Mouse (Mus musculus): ENCODE data around the gene Mapk8. TPM values are rescaled to one million over a fixed set of nuclear protein-coding genes. Genes with fewer than 3 reads are reported as not detected.

The Mapk8 gene
- polyA plus RNA-seq, 1 experiment from 2014 or later = 36.0 TPM

DNA sequence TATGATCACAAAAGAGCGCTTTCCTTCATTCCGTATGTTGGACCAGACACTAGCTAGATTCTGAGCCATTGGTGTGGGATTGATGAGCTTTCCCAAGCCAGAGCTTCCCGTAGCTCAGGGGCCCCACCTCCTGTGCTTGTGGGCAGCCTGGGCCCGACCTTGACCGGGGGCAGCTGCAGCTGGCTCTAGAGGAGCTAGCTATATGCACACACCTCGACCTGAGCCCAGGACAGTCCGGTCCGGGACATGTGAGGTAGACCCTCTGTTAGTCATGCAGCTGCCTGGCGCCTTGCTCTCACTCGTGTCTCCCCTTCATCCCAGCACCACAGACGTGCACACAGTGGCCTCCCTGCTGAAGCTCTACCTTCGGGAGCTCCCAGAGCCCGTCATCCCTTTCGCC lies 84.8 kb downstream of the Mapk8 start:
- Histone ChIP-seq H3K27me3 (ENCODE audit: control insufficient read depth, insufficient read depth, low read length) (no peaks in the 10 kb centered on the region), H3K4me3 (ENCODE audit: low read depth, low read length) (no peak overlapping the region), H3K27ac (ENCODE audit: low read depth, low read length) (no peak overlapping the region), H3K4me1 (replicated peaks; ENCODE audit: control insufficient read depth, insufficient read depth, low read length) (peaks cover 3% of the 10 kb centered on the region; the same call in 1 of the 2 replicates), H3K9ac (ENCODE audit: low read depth, low read length) (no peak overlapping the region), H3K9me3 (ENCODE audit: control insufficient read depth, low read length) (no peaks in the 10 kb centered on the region), H3K4me2 (replicated peaks; ENCODE audit: low read depth, low read length) (no peak overlapping the region), H3K36me3 (ENCODE audit: control insufficient read depth, insufficient read depth, low read length) (no peaks in the 10 kb centered on the region)
- ATAC-seq (ENCODE audit: low FRiP score) (no peak), DNase-seq (ENCODE audit: low spot score) (no peak)
- WGBS = 65% methylated on average over 14 of the region's 14 CpGs

DNA sequence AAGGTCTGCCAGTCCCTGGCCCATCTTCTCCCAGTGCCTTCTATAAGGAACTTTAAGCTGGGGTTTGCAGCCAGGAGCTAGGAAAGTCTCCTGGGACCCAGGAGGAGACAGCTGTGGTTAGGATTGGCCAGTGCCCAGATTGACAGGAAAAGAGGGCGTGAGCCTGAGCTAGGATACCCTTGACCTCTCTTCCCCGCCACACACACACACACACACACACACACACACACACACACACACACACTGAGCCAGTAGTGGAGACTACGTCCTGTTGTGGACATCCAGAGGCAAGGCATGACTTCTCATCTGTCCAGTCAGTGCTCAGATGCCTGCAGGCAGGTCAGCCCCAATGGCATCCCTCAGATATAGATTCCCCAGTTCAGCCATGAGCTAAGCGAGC lies 85.4 kb downstream of the Mapk8 start:
- DNase-seq (ENCODE audit: low spot score) (no peak), ATAC-seq (ENCODE audit: low FRiP score) (no peak)
- Histone ChIP-seq H3K27me3 (ENCODE audit: control insufficient read depth, insufficient read depth, low read length) (no peaks in the 10 kb centered on the region), H3K36me3 (ENCODE audit: control insufficient read depth, insufficient read depth, low read length) (no peaks in the 10 kb centered on the region), H3K4me1 (replicated peaks; ENCODE audit: control insufficient read depth, insufficient read depth, low read length) (peaks cover 3% of the 10 kb centered on the region; the same call in 1 of the 2 replicates), H3K27ac (ENCODE audit: low read depth, low read length) (no peak overlapping the region), H3K4me2 (replicated peaks; ENCODE audit: low read depth, low read length) (no peak overlapping the region), H3K4me3 (ENCODE audit: low read depth, low read length) (no peak overlapping the region), H3K9me3 (ENCODE audit: control insufficient read depth, low read length) (no peaks in the 10 kb centered on the region), H3K9ac (ENCODE audit: low read depth, low read length) (no peak overlapping the region)
- WGBS = 58% methylated on average over 4 of the region's 4 CpGs

GRCm38 (mm10) chr14:33358891-33359290 lies 88.1 kb downstream of the Mapk8 start:
- Histone ChIP-seq H3K4me1 (replicated peaks; ENCODE audit: control insufficient read depth, insufficient read depth, low read length) (peaks cover 3% of the 10 kb centered on the region; the same call in 1 of the 2 replicates), H3K27ac (ENCODE audit: low read depth, low read length) (no peak overlapping the region), H3K27me3 (ENCODE audit: control insufficient read depth, insufficient read depth, low read length) (no peaks in the 10 kb centered on the region), H3K9ac (ENCODE audit: low read depth, low read length) (no peak overlapping the region), H3K36me3 (ENCODE audit: control insufficient read depth, insufficient read depth, low read length) (no peaks in the 10 kb centered on the region), H3K4me3 (ENCODE audit: low read depth, low read length) (no peak overlapping the region), H3K9me3 (ENCODE audit: control insufficient read depth, low read length) (no peaks in the 10 kb centered on the region), H3K4me2 (replicated peaks; ENCODE audit: low read depth, low read length) (no peak overlapping the region)
- DNase-seq (ENCODE audit: low spot score) (no peak), ATAC-seq (ENCODE audit: low FRiP score) (no peak)
- 92% methylated on average over 8 of the region's 8 CpGs for WGBS

- Histone ChIP-seq H3K9me3 (ENCODE audit: control insufficient read depth, low read length) (no peaks in the 10 kb centered on the region), H3K4me2 (replicated peaks; ENCODE audit: low read depth, low read length) (no peak overlapping the region), H3K4me3 (ENCODE audit: low read depth, low read length) (no peak overlapping the region), H3K9ac (ENCODE audit: low read depth, low read length) (no peak overlapping the region), H3K4me1 (replicated peaks; ENCODE audit: control insufficient read depth, insufficient read depth, low read length) (peaks cover 3% of the 10 kb centered on the region; the same call in 1 of the 2 replicates), H3K27ac (ENCODE audit: low read depth, low read length) (no peak overlapping the region), H3K36me3 (ENCODE audit: control insufficient read depth, insufficient read depth, low read length) (no peaks in the 10 kb centered on the region), H3K27me3 (ENCODE audit: control insufficient read depth, insufficient read depth, low read length) (no peaks in the 10 kb centered on the region; the same call in 1 of the 2 replicates)
- no peak for DNase-seq (ENCODE audit: low spot score)
- 79% methylated on average over 12 of the region's 12 CpGs for WGBS
- ATAC-seq (ENCODE audit: low FRiP score) = no peak
Measured at GRCm38 (mm10) chr14:33357600-33358368, 89.2 kb downstream of the Mapk8 start.

DNA sequence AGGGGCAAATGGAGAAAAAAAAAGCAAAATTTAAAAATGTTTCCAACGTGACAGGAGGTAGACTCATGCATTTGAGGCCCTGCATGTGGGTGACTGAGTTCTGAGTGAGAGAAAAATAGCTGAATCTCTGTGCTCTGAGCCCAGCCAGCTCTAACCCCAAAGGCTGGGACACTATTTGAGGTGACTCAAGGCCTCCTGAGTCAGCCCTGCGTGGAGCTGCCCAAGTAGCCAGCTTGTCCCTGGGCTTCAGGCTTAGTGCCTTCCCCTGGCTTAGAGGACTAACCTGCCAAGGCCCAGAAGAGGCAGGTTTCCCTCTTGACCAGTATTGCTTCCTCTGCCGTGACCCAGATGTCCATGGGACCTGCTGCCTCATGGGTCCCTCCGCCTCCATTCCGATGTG lies 91.7 kb downstream of the Mapk8 start:
- Histone ChIP-seq H3K4me1 (replicated peaks; ENCODE audit: control insufficient read depth, insufficient read depth, low read length) (peaks cover 5% of the 10 kb centered on the region; the same call in 1 of the 2 replicates), H3K4me3 (ENCODE audit: low read depth, low read length) (no peak overlapping the region), H3K9me3 (ENCODE audit: control insufficient read depth, low read length) (no peaks in the 10 kb centered on the region), H3K9ac (ENCODE audit: low read depth, low read length) (no peak overlapping the region), H3K27me3 (ENCODE audit: control insufficient read depth, insufficient read depth, low read length) (peaks cover 22% of the 10 kb centered on the region), H3K36me3 (ENCODE audit: control insufficient read depth, insufficient read depth, low read length) (no peaks in the 10 kb centered on the region), H3K4me2 (replicated peaks; ENCODE audit: low read depth, low read length) (no peak overlapping the region), H3K27ac (ENCODE audit: low read depth, low read length) (no peak overlapping the region)
- WGBS = 78% methylated on average over 5 of the region's 5 CpGs
- no peak for DNase-seq (ENCODE audit: low spot score)
- no peak for ATAC-seq (ENCODE audit: low FRiP score)

- H3K9me3 ChIP-seq (ENCODE audit: control insufficient read depth, low read length) = no peaks in the 10 kb centered on the region
- peaks cover 5% of the 10 kb centered on the region; the same call in 1 of the 2 replicates for H3K4me1 ChIP-seq (replicated peaks; ENCODE audit: control insufficient read depth, insufficient read depth, low read length)
- peaks cover 29% of the 10 kb centered on the region for H3K27me3 ChIP-seq (ENCODE audit: control insufficient read depth, insufficient read depth, low read length)
- 88% methylated on average over 6 of the region's 6 CpGs for WGBS
- H3K4me2 ChIP-seq (replicated peaks; ENCODE audit: low read depth, low read length) = no peak overlapping the region
- ATAC-seq (ENCODE audit: low FRiP score) (no peak), DNase-seq (ENCODE audit: low spot score) (no peak)
- H3K9ac ChIP-seq (ENCODE audit: low read depth, low read length) = no peak overlapping the region
- H3K4me3 ChIP-seq (ENCODE audit: low read depth, low read length) = no peak overlapping the region
- no peak overlapping the region for H3K27ac ChIP-seq (ENCODE audit: low read depth, low read length)
- H3K36me3 ChIP-seq (ENCODE audit: control insufficient read depth, insufficient read depth, low read length) = no peaks in the 10 kb centered on the region
Measured at GRCm38 (mm10) chr14:33352890-33353289, 94.1 kb downstream of the Mapk8 start.

- H3K27me3 ChIP-seq (ENCODE audit: control insufficient read depth, insufficient read depth, low read length) = peaks cover 29% of the 10 kb centered on the region
- DNase-seq (ENCODE audit: low spot score) = no peak
- 73% methylated on average over 6 of the region's 6 CpGs for WGBS
- no peak overlapping the region for H3K27ac ChIP-seq (ENCODE audit: low read depth, low read length)
- no peak overlapping the region for H3K4me2 ChIP-seq (replicated peaks; ENCODE audit: low read depth, low read length)
- peaks cover 5% of the 10 kb centered on the region; the same call in 1 of the 2 replicates for H3K4me1 ChIP-seq (replicated peaks; ENCODE audit: control insufficient read depth, insufficient read depth, low read length)
- no peak overlapping the region for H3K4me3 ChIP-seq (ENCODE audit: low read depth, low read length)
- no peaks in the 10 kb centered on the region for H3K36me3 ChIP-seq (ENCODE audit: control insufficient read depth, insufficient read depth, low read length)
- no peaks in the 10 kb centered on the region for H3K9me3 ChIP-seq (ENCODE audit: control insufficient read depth, low read length)
- ATAC-seq (ENCODE audit: low FRiP score) = no peak
- no peak overlapping the region for H3K9ac ChIP-seq (ENCODE audit: low read depth, low read length)
Measured at GRCm38 (mm10) chr14:33351984-33352722, 94.8 kb downstream of the Mapk8 start.

- peak; percentile 47 for DNase-seq (ENCODE audit: low spot score)
- Histone ChIP-seq H3K4me2 (replicated peaks; ENCODE audit: low read depth, low read length) (peak overlapping the region; percentile 81), H3K4me1 (replicated peaks; ENCODE audit: control insufficient read depth, insufficient read depth, low read length) (peaks cover 5% of the 10 kb centered on the region; the same call in 1 of the 2 replicates), H3K4me3 (ENCODE audit: low read depth, low read length) (peak overlapping the region; percentile 37), H3K36me3 (ENCODE audit: control insufficient read depth, insufficient read depth, low read length) (no peaks in the 10 kb centered on the region), H3K9ac (ENCODE audit: low read depth, low read length) (0 out of 2 replicates have a peak overlapping the region, but pooled peaks have one; percentile 31), H3K9me3 (ENCODE audit: control insufficient read depth, low read length) (no peaks in the 10 kb centered on the region), H3K27me3 (ENCODE audit: control insufficient read depth, insufficient read depth, low read length) (peaks cover 29% of the 10 kb centered on the region), H3K27ac (ENCODE audit: low read depth, low read length) (no peak overlapping the region)
- ATAC-seq (ENCODE audit: low FRiP score) = 0 out of 2 replicates have a peak, but pooled peaks have one; percentile 35
- WGBS = under 1% methylated on average over 36 of the region's 42 CpGs
Measured at GRCm38 (mm10) chr14:33351019-33351418, 95.9 kb downstream of the Mapk8 start.
